Comparison of ENCODE assay signal across 11 mouse cellular contexts in genomic region chr11:8579789-8580188, GRCm38 (mm10).
DNase-seq lines count a peak whose midpoint lies in the region; ATAC-seq lines count a peak whose summit lies in the region.
"Had no signal": no experiment of that assay in that cellular context is flagged by ENCODE, and none has a peak within 500 bp of the region (broad histone marks: within the 10 kb centered on the region; RNA-seq: fewer than 3 reads in every experiment).

No protein-coding gene starts in this region.

- H3K27me3 ChIP-seq in lung, embryonic 16.5 days (ENCODE audit: control insufficient read depth, insufficient read depth, low read depth, low read length), result no peaks in the 10 kb centered on the region
- no peaks in the 10 kb centered on the region for H3K27me3 ChIP-seq in midbrain, embryonic 10.5 days (ENCODE audit: low read depth, poor library complexity, severe bottlenecking)

- WGBS in lung, embryonic 16.5 days, result 9% methylated on average over 5 of the region's 5 CpGs
- 86% methylated on average over 5 of the region's 5 CpGs for WGBS in midbrain, embryonic 10.5 days

- H3K4me2 ChIP-seq in lung, embryonic 16.5 days (ENCODE audit: low read depth, low read length), result no peak overlapping the region

- peak; percentile 75 for DNase-seq in 416B (ENCODE audit: low read depth)
- peak; percentile 72 for DNase-seq in NIH3T3 (ENCODE audit: low read depth)
- peak; percentile 78 to 81 for DNase-seq in heart, adult 9 months (ENCODE audit: low spot score in 2 of 2)
- no peak for DNase-seq in urinary bladder, postnatal 36 days (ENCODE audit: low spot score in 2 of 2)
- DNase-seq in midbrain, embryonic 10.5 days (ENCODE audit: low spot score), result no peak
- DNase-seq in testis, postnatal 10 days (ENCODE audit: low spot score), result no peak
- DNase-seq: embryo, embryonic 11 days; right cerebral cortex, postnatal 4 days had no signal

- H3K4me3 ChIP-seq in lung, embryonic 16.5 days (ENCODE audit: low read length), result no peak overlapping the region
- no peak overlapping the region for H3K4me3 ChIP-seq in midbrain, embryonic 10.5 days
- H3K4me3 ChIP-seq: limb, embryonic 10.5 days had no signal

- H3K9ac ChIP-seq in lung, embryonic 16.5 days (ENCODE audit: low read length), result no peak overlapping the region

- peak; percentile 94 for ATAC-seq in lung, embryonic 16.5 days (ENCODE audit: low read depth)
- ATAC-seq in cerebellum, adult (ENCODE audit: insufficient number of reproducible peaks, low FRiP score, low TSS enrichment), result no peak

- H3K4me1 ChIP-seq in lung, embryonic 16.5 days (replicated peaks; ENCODE audit: control insufficient read depth, insufficient read depth, low read length), result peaks cover 24% of the 10 kb centered on the region
- H3K4me1 ChIP-seq in midbrain, embryonic 10.5 days, result peaks cover 17% of the 10 kb centered on the region

- H3K9me3 ChIP-seq in lung, embryonic 16.5 days (ENCODE audit: control insufficient read depth, low read length), result no peaks in the 10 kb centered on the region
- no peaks in the 10 kb centered on the region for H3K9me3 ChIP-seq in midbrain, embryonic 10.5 days (replicated peaks)
- H3K9me3 ChIP-seq: limb, embryonic 10.5 days had no signal

- H3K27ac ChIP-seq in lung, embryonic 16.5 days (ENCODE audit: low read length), result peak overlapping the region; percentile 74
- no peak overlapping the region for H3K27ac ChIP-seq in midbrain, embryonic 10.5 days (replicated peaks)
- H3K27ac ChIP-seq: limb, embryonic 10.5 days had no signal

- H3K36me3 ChIP-seq in lung, embryonic 16.5 days (ENCODE audit: control insufficient read depth, insufficient read depth, low read length), result no peaks in the 10 kb centered on the region
- no peaks in the 10 kb centered on the region for H3K36me3 ChIP-seq in midbrain, embryonic 10.5 days

Comparison
In these comparisons a context has a peak if more than half of its experiments do, and no peak if none do; other contexts are left out.
1. DNase-seq: peak in 416B (single experiment), NIH3T3 (single experiment) and heart, adult 9 months (2 of 2); none in urinary bladder, postnatal 36 days (0 of 2), midbrain, embryonic 10.5 days (single experiment) and testis, postnatal 10 days (single experiment).